ENCODE assay signal across 21 mouse cellular contexts in genomic region chr3:146198803-146199481, GRCm38 (mm10). TPM values are rescaled to one million over a fixed set of nuclear protein-coding genes. Genes with fewer than 3 reads are reported as not detected.
A peak's percentile ranks its signal among the peaks of the same experiment; 100 is the strongest.
DNase-seq lines count a peak whose midpoint lies in the region; ATAC-seq and TF ChIP-seq lines count a peak whose summit lies in the region.
"Had no signal": no experiment of that assay in that cellular context is flagged by ENCODE, and none has a peak within 500 bp of the region (broad histone marks: within the 10 kb centered on the region; RNA-seq: fewer than 3 reads in every experiment).

No protein-coding gene starts in this region.

- no peaks in the 10 kb centered on the region for H3K9me3 ChIP-seq in heart, embryonic 13.5 days
- no peaks in the 10 kb centered on the region for H3K9me3 ChIP-seq in heart, embryonic 12.5 days (replicated peaks)
- H3K9me3 ChIP-seq in hindbrain, embryonic 13.5 days: no peaks in the 10 kb centered on the region
- no peaks in the 10 kb centered on the region for H3K9me3 ChIP-seq in neural tube, embryonic 12.5 days
- H3K9me3 ChIP-seq: limb, embryonic 10.5 days; liver, embryonic 12.5 days had no signal

- H3ac ChIP-seq in C2C12 (ENCODE audit: control insufficient read depth, insufficient read length, low read depth): peak overlapping the region; percentile 0

- WGBS in heart, embryonic 13.5 days: 75% methylated on average over 11 of the region's 11 CpGs
- WGBS in heart, embryonic 12.5 days: 77% methylated on average over 11 of the region's 11 CpGs
- WGBS in hindbrain, embryonic 13.5 days: 44% methylated on average over 11 of the region's 11 CpGs
- 45% methylated on average over 11 of the region's 11 CpGs for WGBS in neural tube, embryonic 12.5 days

- no peaks in the 10 kb centered on the region for H3K79me3 ChIP-seq in C2C12 (ENCODE audit: low read depth)

- no peak for DNase-seq in right cerebral cortex, adult 18-20 months
- no peak for DNase-seq in left cerebral cortex, adult 2 months (ENCODE audit: extremely low spot score in 1 of 2, low spot score in 2 of 2)
- no peak for DNase-seq in testis, postnatal 14 days (ENCODE audit: low spot score)
- DNase-seq: adrenal gland, adult 8-10 months; cerebellum, adult 18-20 months; forebrain, postnatal 0 days; heart, adult 18-20 months; heart, postnatal 14 days; layer of hippocampus, postnatal 36 days; spleen, adult 18-20 months; thymus, postnatal 25 days had no signal

- peaks cover 53% of the 10 kb centered on the region for H3K4me1 ChIP-seq in heart, embryonic 13.5 days
- peaks cover 49% of the 10 kb centered on the region for H3K4me1 ChIP-seq in heart, embryonic 12.5 days (replicated peaks)
- peaks cover 12% of the 10 kb centered on the region for H3K4me1 ChIP-seq in hindbrain, embryonic 13.5 days (replicated peaks)
- H3K4me1 ChIP-seq in neural tube, embryonic 12.5 days: peaks cover 13% of the 10 kb centered on the region
- H3K4me1 ChIP-seq: liver, embryonic 12.5 days had no signal

- H3K9ac ChIP-seq in heart, embryonic 13.5 days: no peak overlapping the region
- no peak overlapping the region for H3K9ac ChIP-seq in heart, embryonic 12.5 days
- H3K9ac ChIP-seq in hindbrain, embryonic 13.5 days: no peak overlapping the region
- no peak overlapping the region for H3K9ac ChIP-seq in neural tube, embryonic 12.5 days
- H3K9ac ChIP-seq: forebrain, postnatal 0 days; liver, embryonic 12.5 days had no signal

- TF ChIP-seq CTCF in C2C12 (IDR thresholded peaks at IDR 0.05; ENCODE audit: control insufficient read depth, insufficient read depth, insufficient read length): no peak
- TF ChIP-seq CTCF in left cerebral cortex, adult 2 months (IDR thresholded peaks at IDR 0.05): no peak

- H3K36me3 ChIP-seq in heart, embryonic 13.5 days: no peaks in the 10 kb centered on the region
- H3K36me3 ChIP-seq in heart, embryonic 12.5 days: no peaks in the 10 kb centered on the region
- H3K36me3 ChIP-seq in C2C12 (ENCODE audit: control insufficient read depth, insufficient read depth): no peaks in the 10 kb centered on the region
- no peaks in the 10 kb centered on the region for H3K36me3 ChIP-seq in hindbrain, embryonic 13.5 days
- no peaks in the 10 kb centered on the region for H3K36me3 ChIP-seq in neural tube, embryonic 12.5 days
- H3K36me3 ChIP-seq: limb, embryonic 10.5 days; liver, embryonic 12.5 days had no signal

- ATAC-seq in heart, embryonic 13.5 days (ENCODE audit: extremely low read depth, insufficient number of reproducible peaks, low FRiP score, low TSS enrichment): no peak
- no peak for ATAC-seq in heart, embryonic 12.5 days (ENCODE audit: insufficient number of reproducible peaks, low FRiP score)
- peak; percentile 85 for ATAC-seq in hindbrain, embryonic 13.5 days (ENCODE audit: low FRiP score)
- peak; percentile 91 for ATAC-seq in neural tube, embryonic 12.5 days (ENCODE audit: low FRiP score, low read depth)
- ATAC-seq: forebrain, postnatal 0 days; intestine, embryonic 16.5 days; liver, embryonic 12.5 days had no signal

- intact Hi-C loops in left cerebral cortex, adult 2 months (cut with DNase I): no loop called here

- no peaks in the 10 kb centered on the region for H3K27me3 ChIP-seq in heart, embryonic 13.5 days (replicated peaks)
- no peaks in the 10 kb centered on the region for H3K27me3 ChIP-seq in heart, embryonic 12.5 days (replicated peaks)
- no peaks in the 10 kb centered on the region for H3K27me3 ChIP-seq in C2C12 (ENCODE audit: control insufficient read depth, insufficient read depth, insufficient read length)
- peaks cover 14% of the 10 kb centered on the region; the same call in 1 of the 2 replicates for H3K27me3 ChIP-seq in hindbrain, embryonic 13.5 days
- H3K27me3 ChIP-seq in neural tube, embryonic 12.5 days (replicated peaks): no peaks in the 10 kb centered on the region; the same call in 1 of the 2 replicates
- H3K27me3 ChIP-seq: liver, embryonic 12.5 days had no signal

- 0 out of 2 replicates have a peak overlapping the region, but pooled peaks have one; percentile 20 for H3K27ac ChIP-seq in heart, embryonic 13.5 days (replicated peaks)
- no peak overlapping the region for H3K27ac ChIP-seq in heart, embryonic 12.5 days (ENCODE audit: poor library complexity, severe bottlenecking)
- peak overlapping the region; percentile 55; the same call in 1 of the 2 replicates for H3K27ac ChIP-seq in hindbrain, embryonic 13.5 days
- H3K27ac ChIP-seq in neural tube, embryonic 12.5 days: peak overlapping the region; percentile 16; the same call in 1 of the 2 replicates
- no peak overlapping the region for H3K27ac ChIP-seq in left cerebral cortex, adult 2 months
- H3K27ac ChIP-seq: limb, embryonic 10.5 days; liver, embryonic 12.5 days had no signal

- no peak overlapping the region for H3K4me2 ChIP-seq in heart, embryonic 13.5 days
- H3K4me2 ChIP-seq in heart, embryonic 12.5 days: no peak overlapping the region
- H3K4me2 ChIP-seq in hindbrain, embryonic 13.5 days: no peak overlapping the region
- peak overlapping the region; percentile 17; the same call in 1 of the 2 replicates for H3K4me2 ChIP-seq in neural tube, embryonic 12.5 days (replicated peaks)
- H3K4me2 ChIP-seq: liver, embryonic 12.5 days had no signal

- no peak overlapping the region for H3K4me3 ChIP-seq in heart, embryonic 13.5 days
- H3K4me3 ChIP-seq in heart, embryonic 12.5 days: no peak overlapping the region
- no peak overlapping the region for H3K4me3 ChIP-seq in C2C12 (ENCODE audit: insufficient read depth, poor library complexity, severe bottlenecking)
- H3K4me3 ChIP-seq in hindbrain, embryonic 13.5 days: no peak overlapping the region
- no peak overlapping the region for H3K4me3 ChIP-seq in neural tube, embryonic 12.5 days
- no peak overlapping the region for H3K4me3 ChIP-seq in left cerebral cortex, adult 2 months
- H3K4me3 ChIP-seq: limb, embryonic 10.5 days; liver, embryonic 12.5 days had no signal

- H3K79me2 ChIP-seq in C2C12 (ENCODE audit: control insufficient read depth, insufficient read depth): no peaks in the 10 kb centered on the region

TF ChIP-seq in C2C12, 6 proteins besides CTCF, POLR2A, EP300 and RAD21:
- TF ChIP-seq MAX (IDR thresholded peaks at IDR 0.05) (peak; percentile 64), USF1 (IDR thresholded peaks at IDR 0.05; ENCODE audit: low read depth) (peak; percentile 33), MYOD1 (IDR thresholded peaks at IDR 0.05; ENCODE audit: control insufficient read depth, insufficient read length, low read depth) (peak; percentile 51), FOSL1 (IDR thresholded peaks at IDR 0.05; ENCODE audit: insufficient read depth, low read length, poor library complexity, severe bottlenecking) (peak; percentile 78), MYOG (IDR thresholded peaks at IDR 0.05; ENCODE audit: control insufficient read depth, extremely low read depth, insufficient read length) (no peak), CEBPB (IDR thresholded peaks at IDR 0.05; ENCODE audit: low read depth) (peak; percentile 51)

RNA-seq across cellular contexts. Expression of gene Lpar3, which starts 21.8 kb away (rescaled TPM):
- polyA plus RNA-seq in heart, embryonic 13.5 days (2015; fragmentation: Nextera tagmentation; extraction: Ambion mirVana): 44.7 and 49.7 TPM in 2 replicates
- polyA plus RNA-seq in heart, embryonic 12.5 days (2016; fragmentation: Nextera tagmentation; extraction: Ambion mirVana): 65.0 and 65.8 TPM in 2 replicates
- 0.25 TPM for polyA plus RNA-seq in C2C12 (2012; fragmentation: generic; extraction: Trizol)
- polyA plus RNA-seq in hindbrain, embryonic 13.5 days (2015; fragmentation: Nextera tagmentation; extraction: Ambion mirVana): 0.78 and 0.93 TPM in 2 replicates
- 1.5 and 2.1 TPM in 2 replicates for polyA plus RNA-seq in neural tube, embryonic 12.5 days (2016; fragmentation: Nextera tagmentation; extraction: Ambion mirVana)
- total RNA-seq in left cerebral cortex, adult 2 months (2021): under 1 TPM; 0.27 to 0.49 TPM
- total RNA-seq: common myeloid progenitor, adult 5-6 weeks; megakaryocyte, adult 5-6 weeks had no signal

RNA-seq across cellular contexts. Expression of gene Mcoln2, which starts 49.3 kb away (rescaled TPM):
- polyA plus RNA-seq in heart, embryonic 13.5 days (2015; fragmentation: Nextera tagmentation; extraction: Ambion mirVana): 0.42 and 0.57 TPM in 2 replicates
- 0.19 and 0.57 TPM in 2 replicates for polyA plus RNA-seq in heart, embryonic 12.5 days (2016; fragmentation: Nextera tagmentation; extraction: Ambion mirVana)
- polyA plus RNA-seq in C2C12 (2012; fragmentation: generic; extraction: Trizol): 0.01 TPM
- 0.27 and 0.47 TPM in 2 replicates for polyA plus RNA-seq in hindbrain, embryonic 13.5 days (2015; fragmentation: Nextera tagmentation; extraction: Ambion mirVana)
- 0.26 and 0.32 TPM in 2 replicates for polyA plus RNA-seq in neural tube, embryonic 12.5 days (2016; fragmentation: Nextera tagmentation; extraction: Ambion mirVana)
- total RNA-seq in left cerebral cortex, adult 2 months (2021): not detected
- total RNA-seq: layer of hippocampus, postnatal 36 days had no signal

Comparison
In these comparisons a context has a peak if more than half of its experiments do, and no peak if none do; other contexts are left out.
1. H3K27ac ChIP-seq: peak in heart, embryonic 13.5 days (single experiment), hindbrain, embryonic 13.5 days (single experiment) and neural tube, embryonic 12.5 days (single experiment); none in heart, embryonic 12.5 days (single experiment) and left cerebral cortex, adult 2 months (single experiment).
2. ATAC-seq: peak in hindbrain, embryonic 13.5 days (single experiment) and neural tube, embryonic 12.5 days (single experiment); none in heart, embryonic 13.5 days (single experiment) and heart, embryonic 12.5 days (single experiment).
3. RNA of gene Lpar3, which starts 21.8 kb away (polyA plus RNA-seq): 65.0 to 65.8 TPM in heart, embryonic 12.5 days and 44.7 to 49.7 TPM in heart, embryonic 13.5 days; 1.5 to 2.1 TPM in neural tube, embryonic 12.5 days, 0.78 to 0.93 TPM in hindbrain, embryonic 13.5 days and 0.25 TPM in C2C12 (single experiment); every median in the first group is over 10 times any median in the second.